Mouse (Mus musculus): Measurements from ENCODE around the gene Nmrk2.
A peak's percentile ranks its signal among the peaks of the same experiment; 100 is the strongest.

The Nmrk2 gene

DNA sequence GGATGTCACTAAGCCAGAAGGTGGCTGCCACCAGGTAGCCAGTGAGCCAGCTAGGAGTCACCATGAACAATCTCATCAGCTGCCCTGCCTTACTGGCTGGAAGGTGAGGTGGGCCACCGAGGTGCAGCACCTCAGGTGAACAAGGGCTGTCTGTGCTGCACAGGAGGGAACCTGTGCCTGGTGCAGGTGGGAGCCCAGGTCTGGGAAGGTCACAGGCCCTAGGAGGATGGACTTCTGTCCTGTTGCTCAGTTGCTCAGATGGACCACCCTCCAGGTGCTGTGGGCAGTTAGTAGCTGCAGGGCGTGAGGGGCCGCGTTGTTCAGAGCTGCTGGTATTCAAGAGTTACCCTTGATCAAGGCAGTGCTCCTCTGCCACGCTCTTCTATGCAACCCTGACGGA is 15.0 kb upstream of the Nmrk2 start:
- no peak for DNase-seq (ENCODE audit: low read depth, low spot score)

DNA sequence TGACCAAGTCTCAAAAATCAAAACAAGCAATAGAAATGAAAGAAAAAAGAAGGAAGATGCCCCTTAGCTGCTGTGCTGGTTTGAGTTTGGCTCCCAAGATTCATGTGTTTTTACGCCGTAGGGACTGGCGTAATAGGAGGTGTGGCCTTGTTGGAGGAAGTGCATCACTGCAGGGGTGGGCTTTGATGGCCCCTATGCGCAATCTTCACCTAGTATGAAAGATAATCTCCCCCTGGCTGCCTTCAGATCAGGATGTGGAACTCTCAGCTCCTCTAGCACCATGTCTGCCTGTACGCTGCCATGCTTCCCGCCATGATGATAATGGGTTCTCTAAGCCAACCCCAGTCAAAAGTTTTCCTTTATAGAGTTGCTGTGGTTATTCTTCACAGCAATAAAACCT is 14.4 kb upstream of the Nmrk2 start:
- DNase-seq (ENCODE audit: low read depth, low spot score) = no peak

DNA sequence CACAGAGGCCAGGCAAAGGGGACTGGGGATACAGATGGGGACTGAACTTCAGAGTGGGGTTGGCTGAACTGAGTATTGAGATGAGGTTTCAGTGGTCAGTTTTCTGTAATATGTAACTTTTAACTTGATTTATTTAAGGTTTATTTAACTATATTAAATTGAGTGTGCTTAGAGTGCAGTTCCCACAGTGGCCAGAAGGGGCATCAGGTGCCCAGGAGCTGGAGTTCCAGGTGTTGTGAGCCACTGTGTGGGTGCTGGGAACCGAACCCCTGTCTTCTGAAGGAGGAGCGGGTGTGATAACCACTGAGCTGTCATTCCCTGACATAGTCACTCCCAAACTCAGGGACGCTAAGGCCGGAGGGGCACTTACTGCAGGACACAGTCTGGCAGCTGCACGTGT is 8.3 kb upstream of the Nmrk2 start:
- no peak for DNase-seq (ENCODE audit: low read depth, low spot score)

DNA sequence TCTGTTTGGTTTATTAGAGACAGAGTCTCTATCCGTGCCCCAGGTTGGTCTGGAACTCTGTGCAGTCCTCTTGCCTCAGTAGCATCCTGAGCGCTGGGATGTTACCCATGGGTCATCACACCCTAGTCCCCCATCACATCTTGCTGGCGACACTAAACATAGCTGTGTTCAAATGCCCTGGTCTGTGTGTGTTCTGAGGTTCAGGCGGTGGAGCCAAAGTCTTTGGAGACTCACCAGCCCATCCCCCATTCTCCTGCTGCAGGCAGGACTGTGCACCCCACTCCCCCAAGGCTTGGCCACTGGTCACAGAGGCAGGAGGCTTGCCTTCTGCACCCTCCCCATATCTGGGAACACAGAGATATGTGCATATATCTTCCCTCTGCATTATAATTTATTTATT is 2.3 kb upstream of the Nmrk2 start:
- DNase-seq (ENCODE audit: low read depth, low spot score) = no peak

DNA sequence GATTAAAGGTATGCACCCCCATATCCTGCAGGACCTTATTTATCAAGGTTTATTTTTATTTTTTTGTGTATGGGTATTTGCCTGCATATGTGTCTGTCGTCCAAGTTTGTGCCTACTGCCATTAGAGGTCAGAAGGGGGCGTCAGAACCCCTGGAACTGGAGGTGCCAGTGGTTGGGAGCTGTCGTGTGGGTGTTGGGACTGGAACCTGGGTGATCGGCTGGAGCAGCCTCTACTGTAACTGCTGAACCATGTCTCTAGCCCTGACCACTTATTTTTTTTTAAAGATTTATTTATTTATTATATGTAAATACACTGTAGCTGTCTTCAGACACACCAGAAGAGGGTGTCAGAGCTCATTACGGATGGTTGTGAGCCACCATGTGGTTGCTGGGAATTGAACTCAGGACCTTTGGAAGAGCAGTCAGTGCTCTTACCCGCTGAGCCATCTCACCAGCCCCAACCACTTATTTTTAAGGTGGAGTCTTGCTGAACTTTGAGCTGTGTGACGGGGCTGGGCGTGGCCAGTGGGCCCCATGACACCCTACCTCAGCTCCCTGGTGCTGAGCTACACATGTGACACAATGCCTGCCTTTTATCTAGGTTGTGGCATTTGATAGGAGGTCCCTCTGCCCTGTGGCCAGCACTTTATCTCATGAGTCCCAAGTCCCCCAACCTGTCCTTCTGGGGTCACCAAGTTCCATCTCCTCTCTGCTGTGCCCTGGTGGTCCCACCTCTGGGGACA is 1.3 kb upstream of the Nmrk2 start:
- DNase-seq (ENCODE audit: low read depth, low spot score) = no peak

DNA sequence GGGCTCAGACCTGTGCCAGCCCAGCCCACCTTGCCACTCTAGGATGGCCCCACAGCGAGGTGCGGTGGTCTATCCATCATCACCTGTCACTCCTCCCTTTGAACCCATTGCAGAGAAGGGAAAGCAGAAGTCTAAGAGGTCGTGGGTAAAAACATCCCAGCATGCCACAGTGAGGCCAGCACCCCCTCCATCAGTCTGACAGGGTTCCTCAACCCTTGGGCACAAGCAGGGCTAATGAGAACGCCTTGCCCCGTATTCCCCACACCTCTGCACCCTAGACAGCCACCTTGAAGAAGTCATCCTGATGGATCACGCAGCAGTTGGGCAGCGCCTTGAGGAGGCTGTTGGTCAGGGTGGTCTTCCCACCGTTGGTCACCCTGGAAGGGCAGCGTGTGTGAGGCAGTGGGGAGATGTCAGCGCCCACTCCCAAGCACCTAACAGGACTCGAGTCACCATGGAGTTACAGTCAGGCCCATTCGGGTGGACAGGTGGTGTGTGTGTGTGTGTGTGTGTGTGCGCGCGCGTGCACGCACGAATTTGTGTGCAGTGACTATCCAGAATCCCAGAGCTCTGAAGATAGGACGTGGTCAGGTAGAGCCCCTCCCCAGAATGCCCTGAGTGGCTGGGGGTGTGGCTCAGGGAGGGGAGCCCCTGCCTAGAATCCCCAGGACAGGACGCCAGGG is 1.1 kb downstream of the Nmrk2 start:
- DNase-seq (ENCODE audit: low read depth, low spot score) = no peak

DNA sequence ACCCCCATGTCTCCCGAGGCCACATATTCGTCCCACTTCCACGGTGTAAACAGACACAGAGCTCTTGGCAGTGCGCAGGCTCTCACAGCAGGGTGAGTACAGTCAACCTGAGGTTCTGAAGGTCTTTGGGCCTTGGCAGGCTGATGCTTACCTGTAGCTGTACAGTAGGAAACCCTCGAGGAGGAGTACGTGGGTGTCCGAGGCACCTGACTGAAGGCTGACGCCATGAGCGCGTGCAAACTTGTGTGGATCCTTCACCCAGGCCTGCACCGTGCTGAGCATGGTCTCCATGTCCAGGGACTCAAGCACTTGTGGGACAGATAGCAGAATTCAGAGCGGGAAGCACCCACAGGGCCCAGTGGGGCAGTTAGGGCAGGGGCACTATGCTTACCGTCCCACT is 1.7 kb downstream of the Nmrk2 start:
- no peak for DNase-seq (ENCODE audit: low read depth, low spot score)

DNA sequence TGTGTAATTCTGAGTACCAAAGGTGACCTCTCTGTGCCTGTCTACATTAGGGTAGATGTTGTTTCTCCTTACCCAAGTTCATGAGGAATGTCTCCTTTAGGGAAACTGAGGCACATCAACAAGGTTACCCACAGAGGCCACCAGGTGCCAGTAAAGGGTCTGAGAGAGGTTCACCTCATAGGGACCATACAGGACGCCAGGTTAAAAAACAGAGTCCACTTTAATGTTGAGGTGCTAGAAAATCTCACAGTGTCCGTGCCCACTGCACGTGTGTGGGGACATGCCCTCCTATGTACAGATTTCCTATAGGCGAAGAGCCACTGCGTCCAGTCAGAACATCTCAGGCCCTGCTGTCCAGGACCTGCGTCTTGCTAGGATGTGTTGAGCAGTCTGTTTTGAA is 2.9 kb downstream of the Nmrk2 start:
- DNase-seq (ENCODE audit: low read depth, low spot score) = no peak

DNA sequence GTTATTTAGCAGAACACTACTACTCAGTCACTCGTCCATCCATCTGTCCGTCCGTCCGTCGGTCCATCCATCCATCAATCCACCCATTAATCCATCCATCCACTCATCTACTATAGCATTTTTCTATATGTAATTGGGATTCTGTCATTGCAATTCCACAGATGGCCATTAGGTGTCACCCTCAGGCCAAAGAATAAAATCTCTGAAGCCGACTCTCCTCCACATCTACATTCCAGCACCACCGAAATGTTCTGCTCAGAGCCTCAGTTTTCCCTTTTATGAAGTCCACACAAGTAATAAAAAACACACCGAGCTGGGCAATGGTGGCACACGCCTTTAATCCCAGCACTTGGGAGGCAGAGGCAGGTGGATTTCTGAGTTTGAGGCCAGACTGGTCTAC is 3.6 kb downstream of the Nmrk2 start:
- DNase-seq (ENCODE audit: low read depth, low spot score) = peak; percentile 69

DNA sequence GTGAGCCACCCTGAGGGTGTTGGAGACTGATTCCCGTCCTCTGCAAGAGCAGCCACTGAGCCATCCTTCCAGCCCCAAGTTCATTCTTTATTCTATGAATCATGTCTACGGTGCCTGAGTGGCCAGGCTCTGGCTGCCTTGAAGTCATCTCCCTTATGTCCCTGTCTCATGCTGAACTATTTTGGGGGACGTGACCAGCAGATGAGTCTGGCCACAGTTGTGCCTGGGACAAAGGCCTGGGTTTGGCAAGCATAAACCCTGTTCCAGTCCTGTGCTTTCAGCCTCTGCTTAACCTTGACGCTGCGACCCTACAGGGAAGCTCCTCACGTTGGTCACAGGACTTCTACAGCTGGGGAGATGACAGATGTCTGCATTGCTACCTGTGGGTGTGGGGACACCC is 4.5 kb downstream of the Nmrk2 start:
- DNase-seq (ENCODE audit: low read depth, low spot score) = no peak

DNA sequence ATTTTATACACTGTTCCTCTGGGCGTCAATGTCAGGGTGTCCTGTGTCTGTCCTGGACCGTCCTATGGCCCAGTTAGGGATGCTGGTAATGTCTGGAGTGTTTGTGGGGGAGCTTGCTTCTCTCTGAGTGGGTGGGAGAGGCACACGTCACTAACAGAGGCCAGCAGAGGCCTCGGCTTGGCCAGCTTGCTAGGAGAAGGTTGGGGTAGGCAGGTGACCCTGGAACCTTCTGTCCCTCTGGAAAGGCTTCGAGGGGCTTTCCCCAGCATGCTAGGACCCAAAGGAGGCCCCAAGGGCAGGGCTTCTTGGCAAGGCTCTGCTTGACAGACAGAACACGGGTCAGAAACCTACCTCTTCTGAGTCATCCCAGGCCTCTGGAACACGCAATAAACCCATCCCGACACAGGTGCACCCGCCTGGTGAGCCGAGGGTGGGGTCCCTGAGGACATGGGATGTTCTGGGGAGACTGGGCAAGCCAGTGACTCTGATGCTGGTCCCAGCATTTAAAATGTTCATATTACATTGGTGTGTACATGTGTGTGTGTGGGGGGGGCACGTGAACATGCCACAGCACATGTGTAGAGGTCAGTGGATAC is 5.3 kb downstream of the Nmrk2 start:
- DNase-seq (ENCODE audit: low read depth, low spot score) = no peak

DNA sequence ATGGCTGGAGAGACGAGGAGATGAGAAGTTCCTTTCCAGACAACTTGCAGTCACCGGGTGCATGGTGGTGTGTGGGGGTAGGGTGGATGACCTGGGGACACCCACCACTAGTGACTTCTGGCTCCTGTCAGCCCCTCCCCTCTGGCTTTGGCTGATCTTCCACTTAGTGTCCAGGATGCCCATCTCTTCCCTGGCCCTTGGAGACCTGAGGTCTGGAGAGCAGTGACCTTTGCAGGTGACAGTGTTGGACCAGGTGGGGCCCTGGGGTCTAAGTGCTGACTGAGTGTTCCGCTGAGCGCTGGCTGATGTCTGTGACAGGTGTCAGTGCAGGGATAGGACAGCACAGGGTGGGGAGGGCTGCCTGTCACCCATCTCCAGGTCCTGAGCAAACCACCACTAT is 6.6 kb downstream of the Nmrk2 start:
- no peak for DNase-seq (ENCODE audit: low read depth, low spot score)

DNA sequence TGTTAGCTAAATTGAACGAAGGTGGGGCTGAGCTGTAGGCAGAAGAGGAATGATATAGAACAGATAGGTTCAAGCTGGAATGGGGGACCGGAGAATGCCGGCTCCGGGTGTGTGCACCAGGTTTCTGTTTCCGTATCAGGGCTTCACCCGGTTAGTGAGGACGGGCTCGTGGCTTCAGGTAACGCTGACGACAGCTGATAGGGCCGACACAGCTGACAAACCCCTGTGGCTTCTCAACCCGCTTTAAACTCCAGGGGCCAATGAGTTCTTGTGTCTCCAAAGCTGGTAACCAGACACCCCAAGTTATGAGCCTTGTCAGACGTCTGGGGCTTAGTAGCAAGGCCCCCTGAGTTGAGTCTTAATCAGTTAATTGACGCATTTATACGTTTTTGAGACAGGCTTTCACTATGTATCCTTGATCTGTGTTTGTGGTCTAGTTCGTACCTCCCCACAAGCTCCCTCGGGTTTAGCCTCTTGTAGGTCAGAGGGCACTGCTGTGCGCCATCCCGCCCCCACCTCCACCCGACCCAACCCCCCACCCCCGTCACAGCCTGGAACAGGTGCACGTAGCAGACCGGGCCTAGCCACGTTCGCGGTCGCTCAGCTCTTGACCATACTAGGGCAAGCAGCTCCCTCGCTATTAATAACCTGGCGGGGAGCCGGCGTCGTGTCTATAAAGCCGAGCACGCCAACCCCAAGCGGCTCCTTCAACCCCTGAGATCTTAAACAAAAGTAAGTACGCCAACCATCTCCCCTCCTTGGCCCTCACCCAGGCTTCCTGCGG is 7.7 kb downstream of the Nmrk2 start:
- no peak for DNase-seq (ENCODE audit: low read depth, low spot score)

DNA sequence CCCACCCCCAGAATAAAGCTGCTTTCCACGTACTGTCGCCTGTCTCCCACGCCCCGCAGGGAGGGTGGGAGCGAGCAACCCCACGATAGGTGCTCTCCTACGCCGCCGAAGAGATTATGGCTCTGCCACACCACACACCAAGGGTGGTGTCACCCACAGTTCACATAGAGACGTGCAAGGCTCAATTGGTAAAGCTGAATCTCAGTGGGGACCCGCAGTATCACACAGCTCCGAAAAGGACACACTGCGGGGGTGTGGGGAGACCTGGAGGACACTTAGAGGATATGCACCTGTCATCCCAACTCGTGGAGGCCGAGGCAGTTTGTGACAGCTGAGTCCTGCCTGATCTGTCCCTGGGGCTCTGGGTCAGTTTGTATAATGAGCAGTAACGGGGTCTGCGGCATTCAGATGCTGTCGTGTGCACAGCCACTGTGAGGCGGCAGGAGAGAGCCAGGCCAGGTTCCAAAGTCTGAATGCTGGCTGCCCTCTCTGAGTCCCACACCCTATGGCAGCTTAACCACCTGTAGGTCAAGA is 8.8 kb downstream of the Nmrk2 start:
- no peak for DNase-seq (ENCODE audit: low read depth, low spot score)

DNA sequence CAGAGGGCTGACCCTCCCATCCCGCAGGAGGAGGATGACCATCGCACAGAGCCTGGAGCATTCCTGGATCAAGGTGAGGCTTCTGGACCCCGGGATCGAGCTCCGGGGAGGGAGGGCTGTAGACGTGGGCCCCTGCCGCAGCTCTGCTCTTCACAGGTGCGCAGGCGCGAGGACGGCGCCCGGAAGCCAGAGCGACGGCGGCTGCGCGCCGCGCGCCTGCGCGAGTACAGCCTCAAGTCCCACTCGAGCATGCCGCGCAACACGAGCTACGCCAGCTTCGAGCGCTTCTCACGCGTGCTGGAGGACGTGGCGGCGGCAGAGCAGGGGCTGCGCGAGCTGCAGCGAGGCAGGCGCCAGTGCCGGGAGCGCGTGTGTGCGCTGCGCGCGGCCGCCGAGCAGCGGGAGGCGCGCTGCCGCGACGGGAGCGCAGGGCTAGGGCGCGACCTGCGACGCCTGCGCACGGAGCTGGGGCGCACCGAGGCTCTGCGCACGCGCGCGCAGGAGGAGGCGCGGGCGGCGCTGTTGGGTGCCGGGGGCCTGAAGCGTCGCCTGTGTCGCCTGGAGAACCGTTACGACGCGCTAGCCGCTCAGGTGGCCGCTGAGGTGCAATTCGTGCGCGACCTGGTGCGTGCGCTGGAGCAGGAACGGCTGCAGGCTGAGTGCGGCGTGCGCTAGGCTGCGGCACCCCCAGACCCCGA is 9.4 kb downstream of the Nmrk2 start:
- peak; percentile 81 for DNase-seq (ENCODE audit: low read depth, low spot score)

DNA sequence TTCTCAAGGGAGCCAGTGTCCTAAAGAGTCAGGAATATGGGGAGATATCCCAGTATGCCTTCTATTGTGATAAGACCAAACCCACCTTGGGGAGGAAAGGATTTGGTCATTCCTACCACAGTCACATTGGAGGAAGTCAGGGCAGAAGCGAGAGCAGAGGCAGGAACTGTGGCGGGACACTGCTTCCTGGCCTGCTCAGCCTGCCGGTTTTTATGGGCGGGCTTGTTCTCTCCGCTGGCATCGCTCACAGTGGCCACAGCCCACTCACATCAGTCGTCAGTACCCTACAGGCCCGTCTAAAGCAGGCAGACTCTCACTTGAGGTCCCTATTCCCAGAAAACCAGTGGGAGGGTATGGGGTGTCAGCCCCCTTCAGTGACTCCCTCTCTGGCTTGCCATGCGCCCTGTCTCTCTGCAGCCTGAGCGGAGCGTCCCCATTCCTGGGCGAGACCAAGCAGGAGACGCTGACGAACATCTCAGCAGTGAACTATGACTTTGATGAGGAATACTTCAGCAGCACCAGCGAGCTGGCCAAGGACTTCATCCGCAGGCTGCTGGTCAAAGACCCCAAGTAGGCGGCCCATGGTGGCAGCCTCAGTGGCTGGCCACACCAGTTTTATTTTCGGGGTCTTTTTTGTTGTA is 10.4 kb downstream of the Nmrk2 start:
- DNase-seq (ENCODE audit: low read depth, low spot score) = no peak

DNA sequence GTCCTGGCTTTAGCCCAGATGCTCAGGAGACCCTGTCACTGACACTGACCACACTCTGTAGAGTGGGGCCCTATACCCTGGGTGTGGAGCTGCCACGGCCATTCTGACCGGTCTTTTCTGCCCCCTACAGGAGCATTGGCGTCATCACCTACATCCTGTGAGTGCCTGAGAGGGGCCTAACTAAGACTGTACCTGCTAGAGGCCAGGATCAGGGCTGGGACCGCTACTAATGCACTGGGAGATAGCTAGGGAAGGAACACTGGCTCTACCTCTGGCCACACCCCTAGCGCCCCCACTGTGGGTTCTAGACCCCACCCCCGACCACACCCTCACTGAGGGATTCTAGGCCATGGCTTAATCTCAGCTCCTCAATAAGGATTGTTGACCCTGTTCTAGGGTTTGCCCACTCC is 10.9 kb downstream of the Nmrk2 start:
- no peak for DNase-seq (ENCODE audit: low read depth, low spot score)

DNA sequence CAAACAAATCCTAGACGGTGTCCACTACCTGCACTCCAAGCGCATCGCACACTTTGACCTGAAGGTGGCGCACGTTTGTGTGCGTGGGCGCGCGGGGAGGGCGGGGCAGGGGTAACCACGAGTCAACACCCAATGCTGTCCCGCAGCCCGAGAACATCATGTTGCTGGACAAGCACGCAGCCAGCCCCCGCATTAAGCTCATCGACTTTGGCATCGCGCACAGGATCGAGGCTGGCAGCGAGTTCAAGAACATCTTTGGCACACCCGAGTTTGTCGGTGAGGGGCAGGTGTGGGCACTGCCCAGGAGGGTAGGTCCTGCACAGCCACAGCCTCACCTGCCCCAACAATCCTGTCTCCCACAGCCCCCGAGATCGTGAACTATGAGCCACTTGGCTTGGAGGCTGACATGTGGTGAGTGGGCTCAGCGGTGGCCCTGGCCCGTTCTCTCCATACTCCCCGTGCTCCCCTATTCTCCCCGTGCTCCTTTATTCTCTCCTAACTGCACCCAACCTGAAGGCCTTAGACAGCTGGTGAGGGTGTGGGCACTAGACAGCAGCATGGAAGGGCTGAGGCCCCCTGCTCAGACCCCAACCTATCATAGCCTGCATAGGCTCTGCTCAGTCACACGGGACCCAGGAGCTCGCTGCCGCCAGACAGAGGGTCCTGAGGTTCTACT is 11.5 kb downstream of the Nmrk2 start:
- DNase-seq (ENCODE audit: low read depth, low spot score) = no peak

DNA sequence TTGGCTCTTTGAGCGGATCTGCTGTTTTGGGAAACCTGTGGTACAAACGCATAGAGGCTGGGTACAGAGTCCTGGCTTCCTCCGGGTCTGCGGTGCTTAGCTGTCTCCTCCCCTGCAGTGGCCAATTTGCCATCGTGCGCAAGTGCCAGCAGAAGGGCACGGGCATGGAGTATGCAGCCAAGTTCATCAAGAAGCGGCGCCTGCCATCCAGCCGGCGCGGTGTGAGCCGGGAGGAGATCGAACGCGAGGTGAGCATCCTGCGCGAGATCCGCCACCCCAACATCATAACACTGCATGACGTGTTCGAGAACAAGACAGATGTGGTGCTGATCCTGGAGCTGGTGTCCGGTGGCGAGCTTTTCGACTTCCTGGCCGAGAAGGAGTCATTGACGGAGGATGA is 12.0 kb downstream of the Nmrk2 start:
- no peak for DNase-seq (ENCODE audit: low read depth, low spot score)

DNA sequence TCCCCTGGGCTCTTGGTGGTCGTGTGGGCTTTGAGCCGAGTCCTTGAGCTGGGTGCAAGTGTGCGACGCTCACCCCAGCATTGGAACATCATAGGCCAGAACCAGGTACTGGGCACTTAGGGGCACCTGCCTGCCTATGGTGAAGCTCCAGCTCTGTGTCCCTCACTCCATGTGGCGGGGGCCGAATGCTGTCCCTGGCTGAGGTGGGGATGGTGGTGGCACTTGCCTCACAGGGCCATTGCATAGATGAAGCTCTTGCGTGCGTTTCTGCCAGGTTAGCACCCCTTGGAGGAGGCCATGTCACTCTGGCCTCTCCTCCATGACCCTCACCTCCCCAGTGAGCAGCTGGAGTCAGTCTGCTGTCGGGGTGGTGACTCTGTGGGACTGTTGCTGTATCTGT is 14.7 kb downstream of the Nmrk2 start:
- no peak for DNase-seq (ENCODE audit: low read depth, low spot score)
